Mouse (Mus musculus): Measurements from ENCODE around the gene Fam149b.

Gene Fam149b

GRCm38 (mm10) chr14:20347991-20348541, at the start of gene Fam149b, which contains the start of gene Ecd:
TSS of gene Fam149b (plus strand) at chr14:20348162.
TSS of gene Ecd (minus strand) at chr14:20348121.
- DNase-seq, result peak; percentile 90 to 93

GRCm38 (mm10) chr14:20305085-20305484, 42.9 kb upstream of the Fam149b start:
- DNase-seq, result peak in 1 of 2 experiments; percentile 21

GRCm38 (mm10) chr14:20315137-20315536, 32.8 kb upstream of the Fam149b start:
- no peak for DNase-seq

- DNase-seq, result peak in 1 of 2 experiments; percentile 46
These were observed 28.5 kb upstream of the Fam149b start for GRCm38 (mm10) chr14:20319420-20319819.

- DNase-seq, result no peak
These were observed 23.8 kb upstream of the Fam149b start for GRCm38 (mm10) chr14:20324196-20324595.

- DNase-seq, result peak in 1 of 2 experiments; percentile 54
These were observed 19.5 kb upstream of the Fam149b start for GRCm38 (mm10) chr14:20328474-20328873.

GRCm38 (mm10) chr14:20331316-20331715, 16.6 kb upstream of the Fam149b start:
- DNase-seq, result no peak

GRCm38 (mm10) chr14:20339415-20339814, 8.5 kb upstream of the Fam149b start:
- no peak for DNase-seq

GRCm38 (mm10) chr14:20340149-20340548, 7.8 kb upstream of the Fam149b start:
- DNase-seq, result peak; percentile 36 to 41

- DNase-seq, result no peak
These were observed 7.1 kb upstream of the Fam149b start for GRCm38 (mm10) chr14:20340866-20341265.

- DNase-seq, result peak in 1 of 2 experiments; percentile 7
These were observed 2.1 kb upstream of the Fam149b start for GRCm38 (mm10) chr14:20345885-20346284.

GRCm38 (mm10) chr14:20347441-20347990, 446 bp upstream of the Fam149b start:
- peak in 1 of 2 experiments; percentile 7 for DNase-seq

- DNase-seq, result no peak
These were observed 15.3 kb downstream of the Fam149b start for GRCm38 (mm10) chr14:20363230-20363629.

GRCm38 (mm10) chr14:20368271-20368670, 20.3 kb downstream of the Fam149b start:
- DNase-seq, result no peak

GRCm38 (mm10) chr14:20370798-20371197, 22.8 kb downstream of the Fam149b start:
- no peak for DNase-seq

- no peak for DNase-seq
These were observed 23.9 kb downstream of the Fam149b start for GRCm38 (mm10) chr14:20371854-20372253.

- DNase-seq, result no peak
These were observed 29.2 kb downstream of the Fam149b start for GRCm38 (mm10) chr14:20377112-20377521.

- peak; percentile 68 to 73 for DNase-seq
These were observed 30.5 kb downstream of the Fam149b start for GRCm38 (mm10) chr14:20378313-20379061.

- no peak for DNase-seq
These were observed 31.2 kb downstream of the Fam149b start for GRCm38 (mm10) chr14:20379087-20379640.

GRCm38 (mm10) chr14:20379753-20380430, 31.9 kb downstream of the Fam149b start:
- no peak for DNase-seq

GRCm38 (mm10) chr14:20388441-20389129, 40.6 kb downstream of the Fam149b start, which contains the start of gene Dnajc9:
TSS of gene Dnajc9 (minus strand) at chr14:20388910.
- peak; percentile 92 to 96 for DNase-seq

- DNase-seq, result no peak
These were observed 41.6 kb downstream of the Fam149b start for GRCm38 (mm10) chr14:20389446-20390079.
